Mouse (Mus musculus): ENCODE data around the gene Hectd4. TPM values are rescaled to one million over a fixed set of nuclear protein-coding genes. Genes with fewer than 3 reads are reported as not detected.
A peak's percentile ranks its signal among the peaks of the same experiment; 100 is the strongest.
"Not testable (repeated sequence)": the region's sequence is repeated elsewhere in the genome, so short reads cannot be mapped to it uniquely, and the experiment has no call there.

The Hectd4 gene
- total RNA-seq, 2 experiments from 2014 or later, result 6.5 to 22.8 TPM

DNA sequence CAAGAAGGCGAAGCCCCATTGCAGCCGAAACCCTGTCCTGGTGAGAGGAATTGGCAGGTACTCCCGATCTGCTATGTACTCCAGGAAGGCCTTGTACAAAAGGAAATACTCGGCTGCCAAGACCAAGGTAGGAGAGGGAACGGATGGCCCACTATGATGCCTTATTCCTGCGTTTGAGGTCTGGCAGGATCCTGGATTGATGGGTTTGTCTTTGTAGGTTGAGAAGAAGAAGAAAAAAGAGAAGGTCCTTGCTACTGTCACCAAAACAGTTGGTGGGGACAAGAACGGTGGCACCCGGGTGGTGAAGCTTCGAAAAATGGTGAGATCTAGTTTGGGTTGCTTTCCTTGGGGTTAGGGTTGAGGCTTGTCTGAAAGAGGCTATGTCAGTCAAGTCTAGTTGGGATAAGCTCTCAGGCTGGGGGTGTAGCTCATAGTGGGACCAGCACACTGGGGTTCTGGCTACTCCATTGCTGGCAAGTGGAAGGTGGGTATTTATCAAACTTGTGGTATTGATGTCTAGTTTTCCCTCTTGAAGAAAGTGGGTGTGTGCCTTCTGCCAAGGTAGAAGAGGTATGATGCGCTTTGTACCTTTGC, 14.4 kb upstream of the Hectd4 start:
- ATAC-seq (replicated peaks; ENCODE audit: poor library complexity), result not testable (repeated sequence)

DNA sequence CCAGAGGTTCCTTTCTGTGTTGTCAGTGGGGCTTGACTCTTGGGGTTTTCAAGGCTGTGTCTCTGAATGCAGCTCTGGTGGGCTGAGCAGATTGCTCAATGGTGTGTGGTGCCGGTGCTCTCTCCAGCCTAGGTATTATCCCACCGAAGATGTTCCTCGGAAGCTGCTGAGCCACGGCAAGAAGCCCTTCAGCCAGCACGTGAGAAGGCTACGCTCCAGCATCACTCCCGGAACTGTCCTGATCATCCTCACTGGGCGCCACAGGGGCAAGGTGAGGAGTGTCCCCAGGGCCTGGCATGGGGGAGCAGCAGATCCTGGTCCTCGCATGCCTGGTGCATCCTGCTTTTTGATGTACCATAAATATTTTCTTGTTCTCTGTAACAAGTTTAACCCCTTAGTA, 13.5 kb upstream of the Hectd4 start:
- no peak for ATAC-seq (replicated peaks; ENCODE audit: poor library complexity)

DNA sequence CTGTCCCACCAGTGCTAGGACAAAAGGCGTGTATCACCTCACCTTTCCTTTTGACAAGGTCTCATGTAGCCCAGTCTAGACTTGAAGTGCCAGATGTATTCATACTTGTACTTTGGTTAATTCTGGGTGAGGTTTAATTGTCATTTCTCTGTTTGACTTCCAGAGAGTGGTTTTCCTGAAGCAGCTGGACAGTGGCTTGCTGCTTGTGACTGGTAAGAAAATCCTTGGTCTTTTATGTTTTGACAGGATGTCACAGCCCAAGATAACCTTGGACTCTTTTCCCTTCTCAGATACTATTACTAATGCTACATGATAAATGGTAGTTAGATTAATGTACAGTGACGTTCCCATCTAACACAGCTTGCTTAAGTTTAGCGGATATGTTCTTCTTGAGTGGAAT, 13.0 kb upstream of the Hectd4 start:
- no peak for ATAC-seq (replicated peaks; ENCODE audit: poor library complexity)

DNA sequence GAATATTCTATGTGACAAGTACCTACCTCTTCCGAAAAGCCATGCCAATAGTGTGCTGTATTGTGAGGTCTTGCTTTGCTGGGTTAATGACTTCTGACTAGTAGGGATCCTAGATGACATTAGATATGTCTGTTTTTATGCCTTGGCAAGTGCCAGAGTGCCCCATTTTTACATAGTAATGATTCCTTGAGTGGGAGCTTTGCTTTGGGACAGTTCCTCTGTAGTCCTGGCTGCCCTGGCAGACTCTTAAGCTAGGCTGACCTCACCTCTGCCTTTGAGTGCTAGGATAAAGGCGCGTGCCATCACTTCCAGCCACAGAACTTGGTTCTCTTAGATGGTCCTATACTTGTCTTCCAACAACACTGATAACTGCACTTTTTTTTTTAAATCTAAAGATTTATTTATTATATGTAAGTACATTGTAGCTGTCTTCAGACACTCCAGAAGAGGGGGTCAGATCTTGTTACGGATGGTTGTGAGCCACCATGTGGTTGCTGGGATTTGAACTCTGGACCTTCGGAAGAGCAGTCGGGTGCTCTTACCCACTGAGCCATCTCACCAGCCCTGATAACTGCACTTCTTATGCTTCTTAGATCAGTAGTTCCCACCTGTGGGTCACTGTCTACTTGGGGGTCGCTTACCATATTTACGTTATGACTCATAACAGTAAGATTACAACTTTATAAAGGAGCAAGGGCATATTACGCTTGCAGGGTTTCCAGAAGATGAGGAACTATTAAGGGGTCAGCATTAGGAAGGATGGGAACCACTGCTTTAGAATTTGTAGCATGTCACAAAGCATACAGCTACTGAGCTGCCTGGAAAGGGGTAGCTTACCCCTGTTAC, 10.0 kb upstream of the Hectd4 start:
- peak; percentile 5; the same call in 1 of the 2 replicates for ATAC-seq (replicated peaks; ENCODE audit: poor library complexity)

DNA sequence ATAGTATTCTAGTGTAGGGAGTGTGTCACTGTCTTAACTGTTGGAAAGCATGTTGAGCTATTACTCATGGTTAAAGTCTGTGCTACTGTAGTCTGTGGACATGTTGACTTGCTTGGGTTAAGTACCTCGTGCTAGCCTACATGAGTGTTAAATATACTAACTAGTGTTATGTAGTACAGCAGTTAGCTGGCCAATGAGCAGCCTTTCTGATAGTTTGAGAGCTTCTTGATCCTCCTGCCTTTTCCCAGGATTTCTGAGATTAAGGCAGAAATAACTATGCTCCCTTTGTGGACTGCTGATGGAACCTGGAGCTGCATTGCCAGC, 9.5 kb upstream of the Hectd4 start:
- no peak for ATAC-seq (replicated peaks; ENCODE audit: poor library complexity)

DNA sequence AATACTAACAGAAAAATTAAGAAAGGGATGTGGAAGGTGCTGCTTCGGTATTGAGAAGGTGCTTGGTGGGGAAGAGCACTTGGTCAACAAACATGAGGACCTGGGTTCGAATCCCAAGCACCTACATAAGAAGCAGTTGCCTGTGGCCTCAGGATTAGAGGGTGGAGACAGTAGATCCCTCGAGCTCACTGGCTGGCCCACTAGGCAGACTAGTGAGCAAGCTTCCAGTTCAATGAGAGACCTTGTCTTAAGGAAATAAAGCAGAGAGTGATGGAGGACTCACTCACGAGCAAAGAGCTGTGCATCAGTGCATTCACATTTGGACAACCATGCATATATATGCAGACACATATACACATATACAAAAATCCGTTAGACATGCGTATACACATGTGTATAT, 7.9 kb upstream of the Hectd4 start:
- no peak for ATAC-seq (replicated peaks; ENCODE audit: poor library complexity)

DNA sequence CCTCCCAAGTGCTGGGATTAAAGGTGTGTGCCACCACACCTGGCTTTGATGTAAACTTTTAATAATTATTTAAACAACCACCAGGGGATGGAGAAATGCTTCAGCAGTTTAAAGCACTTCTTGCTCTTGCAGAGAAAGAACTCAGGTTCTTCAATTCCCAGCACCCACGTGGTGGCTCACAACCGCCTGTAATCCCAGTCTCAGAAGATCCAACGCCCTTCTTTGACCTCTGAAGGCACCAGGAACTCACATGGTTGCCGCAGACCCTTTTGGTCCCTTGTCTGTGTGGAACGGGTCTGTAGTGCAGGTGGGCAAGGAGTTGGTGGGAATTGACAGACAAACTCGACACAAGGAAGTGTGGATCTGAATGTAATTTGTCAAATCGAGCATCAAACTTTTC, 5.3 kb upstream of the Hectd4 start:
- no peak for ATAC-seq (replicated peaks; ENCODE audit: poor library complexity)

DNA sequence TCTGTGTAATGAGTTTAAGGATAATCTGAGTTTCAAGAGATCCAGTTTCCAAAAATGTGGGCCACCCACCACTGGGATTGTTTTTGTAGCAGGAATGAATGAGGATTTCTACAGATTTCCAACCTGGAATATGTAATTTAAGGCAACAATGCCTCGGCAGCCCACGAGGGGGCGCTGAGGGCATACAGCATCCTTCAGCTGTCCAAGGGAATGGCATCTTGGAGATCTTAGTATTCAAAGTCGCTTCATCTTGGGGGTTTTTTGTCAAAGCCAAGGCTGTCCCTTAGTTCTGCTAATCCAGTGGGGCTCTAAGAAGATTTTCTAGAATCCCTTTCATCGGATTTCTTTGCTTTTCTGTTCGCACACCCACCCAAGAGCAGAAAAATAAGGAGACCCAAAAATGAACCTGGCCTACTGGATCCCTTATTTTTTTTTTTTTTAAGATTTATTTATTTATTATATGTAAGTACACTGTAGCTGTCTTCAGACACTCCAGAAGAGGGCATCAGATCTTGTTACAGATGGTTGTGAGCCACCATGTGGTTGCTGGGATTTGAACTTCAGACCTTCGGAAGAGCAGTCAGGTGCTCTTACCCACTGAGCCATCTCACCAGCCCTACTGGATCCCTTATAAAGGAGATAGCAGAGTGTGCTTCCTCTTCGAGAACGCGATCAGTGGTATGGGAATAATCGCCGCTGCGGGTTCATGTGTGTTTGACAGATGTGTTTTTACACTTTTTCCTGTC, 4.5 kb upstream of the Hectd4 start:
- ATAC-seq (replicated peaks; ENCODE audit: poor library complexity), result peak; percentile 38

DNA sequence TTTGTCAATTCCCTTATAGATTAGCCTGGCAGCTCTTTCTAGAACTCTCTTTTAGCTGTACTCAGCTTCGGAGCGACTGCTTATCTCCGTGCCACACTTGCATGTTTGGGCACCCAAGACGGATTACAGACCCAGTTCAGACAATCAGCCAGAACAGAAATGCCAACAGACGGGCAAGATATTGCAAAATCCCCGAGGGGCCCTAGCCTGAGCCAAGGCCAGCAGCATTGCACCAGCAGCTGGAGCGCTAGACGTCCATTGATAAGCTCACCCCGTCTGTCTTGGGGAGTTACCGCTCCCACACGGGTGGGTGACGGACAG, 3.9 kb upstream of the Hectd4 start:
- ATAC-seq (replicated peaks; ENCODE audit: poor library complexity), result peak; percentile 76

DNA sequence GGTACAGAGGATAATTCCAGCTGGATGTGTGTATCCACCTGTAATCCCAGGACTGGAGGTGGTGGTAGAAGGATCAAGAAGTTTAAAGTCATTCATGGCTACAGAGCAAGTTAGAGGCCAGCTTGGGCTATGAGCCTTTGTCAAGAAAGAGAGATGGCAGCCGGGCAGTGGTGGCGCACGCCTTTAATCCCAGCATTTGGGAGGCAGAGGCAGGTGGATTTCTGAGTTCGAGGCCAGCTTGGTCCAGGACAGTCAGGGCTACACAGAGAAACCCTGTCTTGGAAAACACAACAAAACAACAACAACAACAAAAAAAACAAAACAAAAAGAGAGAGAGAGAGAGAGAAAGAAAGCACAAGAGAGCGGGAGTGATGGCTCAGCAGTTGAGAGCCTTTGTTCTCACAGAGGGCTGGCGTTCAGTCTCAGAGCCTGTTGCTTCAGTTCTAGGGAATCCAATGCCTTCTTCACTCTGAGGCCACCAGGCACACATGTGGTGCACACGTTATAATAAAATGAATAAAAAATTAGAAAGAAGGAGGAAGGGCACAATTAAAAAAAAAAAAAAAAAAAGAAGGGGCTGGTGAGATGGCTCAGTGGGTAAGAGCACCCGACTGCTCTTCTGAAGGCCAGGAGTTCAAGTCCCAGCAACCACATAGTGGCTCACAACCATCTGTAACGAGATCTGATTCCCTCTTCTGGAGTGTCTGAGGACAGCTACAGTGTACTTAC, 3.3 kb upstream of the Hectd4 start:
- ATAC-seq (replicated peaks; ENCODE audit: poor library complexity), result not testable (repeated sequence)

DNA sequence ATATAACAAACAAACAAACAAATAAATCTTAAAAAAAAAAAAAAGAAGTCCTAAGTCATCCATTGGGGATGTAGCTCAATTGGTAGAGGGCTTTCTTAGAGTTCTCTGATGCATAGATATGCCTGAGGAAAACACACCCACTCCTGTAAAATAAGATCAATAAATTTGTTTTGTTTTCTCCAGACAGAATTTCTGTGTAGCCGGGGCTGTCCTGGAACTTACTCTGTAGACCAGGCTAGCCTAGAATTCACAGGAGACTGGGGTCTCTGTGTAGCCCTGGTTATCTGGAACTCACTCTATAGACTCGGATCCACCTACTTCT, 2.7 kb upstream of the Hectd4 start:
- no peak for ATAC-seq (replicated peaks; ENCODE audit: poor library complexity)

DNA sequence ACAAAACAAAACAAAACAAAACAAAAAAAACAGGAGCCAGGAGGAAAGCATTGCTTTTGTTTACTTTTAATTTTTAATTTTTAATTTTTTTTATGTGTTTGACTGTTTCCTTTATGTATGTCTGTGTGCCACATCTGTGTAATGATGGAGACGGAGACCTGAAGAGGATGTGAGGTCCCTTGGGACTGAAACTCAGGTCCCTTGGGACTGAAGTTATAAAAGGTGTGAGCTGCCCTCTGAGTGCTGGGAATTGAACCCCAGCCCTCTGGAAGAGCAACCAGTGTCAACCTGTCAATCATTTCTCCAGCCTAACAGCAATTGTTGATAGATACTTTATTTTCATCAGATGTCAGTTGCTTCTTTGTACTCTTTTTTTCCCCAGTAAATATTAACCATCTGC, 829 bp upstream of the Hectd4 start:
- ATAC-seq (replicated peaks; ENCODE audit: poor library complexity), result no peak

DNA sequence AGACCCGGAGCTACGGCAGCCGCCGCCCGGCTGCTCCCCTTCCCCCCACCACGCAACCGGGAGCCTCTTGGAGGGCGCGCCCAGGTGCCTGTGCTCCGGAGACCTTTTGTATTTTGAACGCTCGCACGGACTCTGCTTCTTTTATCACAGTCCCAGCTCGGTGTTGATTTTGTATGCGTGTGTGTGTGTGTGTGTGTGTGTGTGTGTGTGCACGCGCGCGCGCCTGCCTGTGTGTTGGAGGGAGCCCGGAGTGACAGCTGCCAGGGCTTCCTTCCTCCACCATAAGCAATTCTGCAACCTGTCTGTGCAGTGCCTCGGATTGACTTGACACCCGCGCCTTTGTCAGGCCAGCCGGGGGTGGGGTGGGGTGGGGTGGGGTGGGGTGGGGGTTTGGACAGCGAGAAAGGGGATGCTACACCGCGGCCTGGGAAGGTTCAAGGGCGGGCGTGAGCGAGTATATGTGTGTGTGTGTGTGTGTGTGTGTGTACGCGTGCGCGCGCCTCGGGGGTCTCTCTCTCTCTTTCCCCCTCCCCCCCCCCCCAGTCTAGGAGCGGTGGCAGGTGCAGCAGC, 798 bp downstream of the Hectd4 start:
- ATAC-seq (replicated peaks; ENCODE audit: poor library complexity), result 0 out of 2 replicates have a peak, but pooled peaks have one; percentile 3

DNA sequence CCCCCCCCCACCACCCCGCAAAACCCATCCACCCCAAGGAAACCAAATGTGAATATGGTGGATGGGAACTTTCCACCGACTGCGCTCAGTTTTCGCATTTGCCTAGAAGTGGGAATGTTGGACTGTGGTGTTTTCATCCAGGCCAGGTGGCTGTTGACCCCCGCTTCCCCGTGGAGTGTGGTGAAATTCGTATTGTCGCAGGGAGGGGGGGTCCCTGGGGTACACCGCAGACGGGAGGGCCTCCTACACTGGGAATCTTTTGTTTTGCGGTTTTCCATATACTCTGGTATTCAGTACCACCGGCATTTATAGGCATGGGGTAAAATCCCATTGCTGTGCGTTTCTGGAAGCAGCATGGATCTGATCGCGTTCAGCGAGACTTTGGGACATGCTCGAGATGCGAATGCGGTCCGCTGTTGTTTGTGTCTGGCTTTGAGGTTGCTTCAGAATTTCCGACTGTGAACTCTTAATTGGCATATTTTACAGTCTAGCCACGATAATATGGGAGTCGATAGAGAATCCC, 1.4 kb downstream of the Hectd4 start:
- no peak for ATAC-seq (replicated peaks; ENCODE audit: poor library complexity)

DNA sequence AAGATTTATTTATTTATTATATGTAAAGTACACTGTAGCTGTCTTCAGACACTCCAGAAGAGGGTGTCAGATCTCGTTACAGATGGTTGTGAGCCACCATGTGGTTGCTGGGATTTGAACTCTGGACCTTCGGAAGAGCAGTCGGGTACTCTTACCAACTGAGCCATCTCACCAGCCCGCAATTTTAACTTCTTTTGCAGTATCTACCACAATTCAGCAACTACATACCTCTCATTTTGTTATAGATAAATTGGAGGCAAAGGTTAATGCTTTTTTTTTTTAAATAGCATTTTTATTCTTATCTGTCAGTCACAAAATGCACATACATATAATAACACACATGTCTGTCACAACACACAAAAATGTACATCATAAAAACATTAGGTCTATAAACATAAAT, 4.0 kb downstream of the Hectd4 start:
- not testable (repeated sequence) for ATAC-seq (replicated peaks; ENCODE audit: poor library complexity)

DNA sequence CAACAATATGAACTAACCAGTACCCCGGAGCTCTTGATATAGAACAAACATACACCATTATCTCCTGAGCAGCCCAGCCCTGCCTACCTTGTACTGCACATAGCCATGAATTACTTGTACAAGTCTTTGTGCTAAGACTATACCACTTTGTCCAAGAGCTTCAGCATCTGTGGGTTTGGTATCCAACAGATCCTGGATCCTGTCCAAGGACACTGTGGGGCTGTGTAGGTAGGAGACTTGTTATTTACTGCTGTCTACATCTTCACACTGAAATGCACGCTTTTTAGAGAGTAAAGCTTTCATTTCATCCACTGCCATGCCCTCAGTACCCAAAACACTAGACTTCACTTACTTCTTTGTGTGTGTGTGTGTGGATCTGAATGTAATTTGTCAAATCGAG, 4.8 kb downstream of the Hectd4 start:
- ATAC-seq (replicated peaks; ENCODE audit: poor library complexity), result no peak

DNA sequence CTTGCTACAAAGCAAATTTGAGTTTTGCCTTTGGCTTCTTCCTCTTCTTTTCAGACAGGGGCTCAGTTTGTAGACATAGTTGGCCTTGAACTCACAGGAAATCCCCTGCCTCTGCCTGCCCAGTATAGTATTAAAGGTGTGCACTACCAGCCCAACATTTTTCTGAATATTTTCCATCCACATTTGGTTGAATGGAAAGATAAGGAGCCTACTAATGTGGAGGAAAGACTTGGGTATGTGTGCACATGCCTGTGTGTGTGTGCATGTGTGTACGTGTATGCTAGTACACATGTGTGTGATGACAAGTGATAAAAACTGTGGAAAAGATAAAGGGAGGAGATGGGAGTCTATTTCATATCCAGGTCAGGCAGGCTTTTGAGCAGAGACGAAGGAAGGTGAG, 5.8 kb downstream of the Hectd4 start:
- ATAC-seq (replicated peaks; ENCODE audit: poor library complexity), result no peak

DNA sequence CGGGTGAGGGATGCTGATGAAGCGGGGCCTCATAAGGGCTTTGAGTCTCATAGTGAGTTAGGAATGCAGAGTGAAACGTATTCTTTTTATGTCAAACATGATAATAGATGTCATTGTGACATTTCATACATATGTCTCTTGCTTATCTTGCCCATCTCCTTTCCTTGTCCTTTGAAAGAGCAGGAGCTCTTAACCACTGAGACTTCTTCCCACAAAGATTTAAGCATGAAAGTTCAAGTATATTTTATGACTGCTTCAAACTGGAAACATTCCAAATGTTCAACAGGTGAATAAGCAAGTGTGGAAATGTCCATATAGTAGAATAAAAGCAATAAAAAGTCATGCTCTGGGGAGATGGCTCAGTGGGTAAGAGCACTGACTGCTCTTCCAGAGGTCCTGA, 6.4 kb downstream of the Hectd4 start:
- ATAC-seq (replicated peaks; ENCODE audit: poor library complexity), result no peak

DNA sequence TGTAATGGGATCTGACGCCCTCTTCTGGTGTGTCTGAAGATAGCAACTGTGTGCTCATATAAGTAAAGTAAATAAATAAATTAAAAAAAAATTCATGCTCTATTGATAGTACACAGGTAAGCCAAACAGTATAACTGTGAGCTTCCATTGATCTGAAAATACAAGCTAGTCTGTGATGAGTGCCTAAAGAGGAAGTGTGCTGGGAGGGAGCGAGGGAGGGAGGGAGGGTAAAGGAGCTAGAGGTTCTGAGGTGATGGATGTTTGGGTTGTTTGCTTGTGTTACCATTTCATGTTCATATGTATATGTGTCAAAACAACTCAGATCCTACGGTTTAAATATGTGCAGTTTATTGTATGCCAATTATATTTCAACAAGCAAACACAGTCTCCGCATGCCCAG, 6.8 kb downstream of the Hectd4 start:
- ATAC-seq (replicated peaks; ENCODE audit: poor library complexity), result no peak

DNA sequence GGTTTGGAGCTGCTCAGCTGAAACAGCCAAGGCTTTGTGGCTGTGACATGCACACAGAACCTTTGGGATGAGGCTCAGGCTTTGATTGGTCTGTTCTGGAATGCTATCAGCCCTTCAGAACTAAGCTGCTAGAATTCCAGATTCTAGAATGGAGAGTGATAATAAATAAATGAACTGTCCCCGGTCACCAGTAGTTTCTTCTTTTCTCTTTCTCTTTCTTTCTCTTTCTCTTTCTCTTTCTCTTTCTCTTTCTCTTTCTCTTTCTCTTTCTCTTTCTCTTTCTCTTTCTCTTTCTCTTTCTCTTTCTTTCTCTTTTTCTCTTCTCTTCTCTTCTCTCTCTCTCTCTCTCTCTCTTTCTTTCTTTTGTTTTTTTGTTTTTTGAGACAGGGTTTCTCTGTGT, 7.3 kb downstream of the Hectd4 start:
- not testable (repeated sequence) for ATAC-seq (replicated peaks; ENCODE audit: poor library complexity)

DNA sequence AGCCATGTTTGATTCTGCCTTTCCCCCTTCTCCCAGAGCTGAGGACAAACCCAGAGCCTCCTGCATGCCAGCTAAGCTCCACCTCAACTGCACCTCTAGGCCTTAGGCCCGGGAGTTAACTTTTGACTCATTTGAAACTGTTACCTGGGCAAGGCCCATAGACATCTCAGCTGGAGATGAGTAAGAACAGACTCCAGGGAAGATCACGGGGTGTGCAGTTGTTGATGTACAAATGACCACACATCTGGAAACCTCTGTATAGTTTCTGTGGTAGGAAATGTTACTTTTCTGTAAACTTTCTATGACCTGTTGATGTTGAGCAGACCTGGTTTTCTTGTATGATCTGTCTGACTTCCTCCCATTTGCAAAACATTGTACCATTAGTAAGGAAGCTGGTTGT, 9.2 kb downstream of the Hectd4 start:
- no peak for ATAC-seq (replicated peaks; ENCODE audit: poor library complexity)

Measured in megakaryocyte progenitor cell, adult 5-6 weeks (primary cell).